Mouse (Mus musculus) left cerebral cortex, postnatal 25 days (tissue): ENCODE measurements at regions not wholly inside any gene's neighbourhood (a gene's known extent, or its start where the extent isn't known, plus 50 kb on each side); places are given as distances from the start of the nearest gene placed in this dataset.
A peak's percentile ranks its signal among the peaks of the same experiment; 100 is the strongest.
"Not testable (repeated sequence)": the region's sequence is repeated elsewhere in the genome, so short reads cannot be mapped to it uniquely, and the experiment has no call there.

Experiments used
- DNase-seq, 2 experiments: peaks; one replicate each; pipeline ENCODE4 v3.0.0; 2022; ENCODE audit warnings: low spot score in 2 of 2, mixed read lengths in 1 of 2
- intact Hi-C: fragments of 180-260 bp; cut with DNase I; formaldehyde crosslinking; loops from one replicate; pipeline ENCODE4 v1.15.1; 2025

GRCm38 (mm10) chr10:29044781-29045180 lies 58.7 kb upstream of the 2310057J18Rik start:
- intact Hi-C loops, DNase-seq: not testable (repeated sequence)

- DNase-seq, result peak; percentile 43 to 68
- intact Hi-C loops, result loop anchor here (5.0 kb wide), 2 partner anchors 119 to 224 kb away; partner anchors contain the start of gene Echdc1
Observed at GRCm38 (mm10) chr10:29087823-29088222, 55.8 kb upstream of the Soga3 start.
